Mouse (Mus musculus): ENCODE measurements at regions not wholly inside any gene's neighbourhood (a gene's known extent, or its start where the extent isn't known, plus 50 kb on each side); places are given as distances from the start of the nearest gene placed in this dataset.

DNA sequence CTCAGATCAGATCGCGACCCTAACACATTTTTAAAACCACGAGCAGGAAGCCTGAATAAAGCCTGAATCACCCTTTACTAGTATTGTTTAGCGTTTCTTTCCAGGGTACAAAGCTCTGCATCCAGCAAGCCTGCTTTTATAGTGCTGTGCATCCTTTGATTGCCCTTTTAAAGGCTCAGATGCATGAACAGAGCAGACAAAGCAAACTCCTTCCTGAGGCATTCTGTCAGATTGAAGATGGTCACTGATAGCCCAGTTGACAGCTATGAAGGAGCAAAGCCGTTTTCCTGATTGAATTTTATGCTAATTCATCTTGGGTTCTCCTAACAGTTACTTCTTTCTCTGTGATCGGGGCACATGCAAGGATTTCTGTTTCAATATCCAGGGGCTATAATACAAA lies 775.4 kb downstream of the Fam181b start:
- Histone ChIP-seq H3K9ac (ENCODE audit: control insufficient read depth, low read depth, low read length, poor library complexity, severe bottlenecking) (no peak overlapping the region), H3K36me3 (ENCODE audit: control insufficient read depth in 1 of 2, insufficient read depth in 2 of 2, low read length in 2 of 2) (no peaks in the 10 kb centered on the region), H3K4me1 (ENCODE audit: control insufficient read depth in 1 of 2, insufficient read depth in 2 of 2, low read length in 2 of 2) (no peaks in the 10 kb centered on the region), H3K9me3 (replicated peaks; ENCODE audit: insufficient read depth, low read length) (no peaks in the 10 kb centered on the region), H3K4me3 (ENCODE audit: control insufficient read depth in 1 of 2, insufficient read depth in 1 of 2, low read depth in 2 of 2, low read length in 2 of 2) (no peak overlapping the region), H3K27ac (ENCODE audit: control insufficient read depth, low read depth, low read length) (no peak overlapping the region), H3K27me3 (ENCODE audit: control insufficient read depth in 1 of 2, insufficient read depth in 2 of 2, low read length in 2 of 2) (no peaks in the 10 kb centered on the region), H3K79me2 (ENCODE audit: control insufficient read depth, insufficient read depth, low read length, poor library complexity) (no peaks in the 10 kb centered on the region)
- TF ChIP-seq RAD21 (IDR thresholded peaks at IDR 0.05; ENCODE audit: low read depth, low read length) (no peak), MYB (IDR thresholded peaks at IDR 0.05; ENCODE audit: low read depth, low read length) (no peak), ZKSCAN1 (IDR thresholded peaks at IDR 0.05; ENCODE audit: low read depth, low read length) (no peak), ZNF384 (IDR thresholded peaks at IDR 0.05; ENCODE audit: low read depth, low read length) (no peak), USF2 (IDR thresholded peaks at IDR 0.05; ENCODE audit: borderline replicate concordance in 1 of 2, insufficient read depth in 1 of 2, low read depth in 1 of 2, low read length in 2 of 2) (no peak), EP300 (IDR thresholded peaks at IDR 0.05; ENCODE audit: low read depth in 1 of 2, low read length in 2 of 2) (no peak), MEF2A (IDR thresholded peaks at IDR 0.05; ENCODE audit: extremely low read depth, insufficient replicate concordance, low read depth, low read length, poor library complexity, severe bottlenecking) (no peak), ZMIZ1 (IDR thresholded peaks at IDR 0.05; ENCODE audit: low read depth, low read length) (no peak), ETS1 (IDR thresholded peaks at IDR 0.05; ENCODE audit: low read depth, low read length) (no peak)
- DNase-seq (ENCODE audit: low read depth, low spot score), result no peak

DNA sequence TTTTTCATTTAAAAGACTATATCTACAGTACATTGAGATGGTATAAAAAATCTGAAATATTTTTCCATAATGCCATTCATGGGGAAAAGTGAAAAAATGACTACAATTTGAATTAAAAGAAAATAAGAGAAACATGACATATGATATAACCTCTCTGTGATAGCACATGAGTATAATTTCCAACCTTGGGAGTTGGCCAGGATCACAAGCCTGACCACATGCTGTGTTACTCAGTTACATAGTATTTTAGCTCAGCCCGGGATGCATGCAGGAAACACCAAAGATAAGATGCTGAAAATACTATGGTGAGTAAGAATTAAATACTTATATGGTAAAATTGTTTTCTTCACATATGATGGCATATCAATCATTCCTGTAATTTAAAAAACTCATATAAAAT lies 814.0 kb downstream of the Fam181b start:
- no peak for DNase-seq (ENCODE audit: low read depth, low spot score)
- TF ChIP-seq MXI1 (IDR thresholded peaks at IDR 0.05; ENCODE audit: low read depth, low read length) (no peak), NRF1 (IDR thresholded peaks at IDR 0.05; ENCODE audit: insufficient read depth, low read depth, low read length, poor library complexity, severe bottlenecking) (no peak), TBP (IDR thresholded peaks at IDR 0.05; ENCODE audit: low read depth, low read length) (no peak), CHD2 (IDR thresholded peaks at IDR 0.05; ENCODE audit: low read length) (no peak), USF2 (IDR thresholded peaks at IDR 0.05; ENCODE audit: borderline replicate concordance in 1 of 2, insufficient read depth in 1 of 2, low read depth in 1 of 2, low read length in 2 of 2) (no peak), ZMIZ1 (IDR thresholded peaks at IDR 0.05; ENCODE audit: low read depth, low read length) (no peak), GATA1 (IDR thresholded peaks at IDR 0.05; ENCODE audit: low read depth, low read length) (no peak), HCFC1 (IDR thresholded peaks at IDR 0.05; ENCODE audit: low read depth, low read length) (no peak), SIN3A (IDR thresholded peaks at IDR 0.05; ENCODE audit: low read length) (no peak), ELF1 (IDR thresholded peaks at IDR 0.05; ENCODE audit: low read depth, low read length) (no peak), POLR2A (IDR thresholded peaks at IDR 0.05; ENCODE audit: control insufficient read depth in 1 of 2, insufficient read depth in 1 of 2, low read depth in 1 of 2, low read length in 2 of 2, poor library complexity in 1 of 2) (no peak)
- no peaks in the 10 kb centered on the region for H3K9me3 ChIP-seq (replicated peaks; ENCODE audit: insufficient read depth, low read length)
- no peaks in the 10 kb centered on the region for H3K36me3 ChIP-seq (ENCODE audit: control insufficient read depth in 1 of 2, insufficient read depth in 2 of 2, low read length in 2 of 2)
- no peaks in the 10 kb centered on the region for H3K4me1 ChIP-seq (ENCODE audit: control insufficient read depth in 1 of 2, insufficient read depth in 2 of 2, low read length in 2 of 2)
- no peak overlapping the region for H3K9ac ChIP-seq (ENCODE audit: control insufficient read depth, low read depth, low read length, poor library complexity, severe bottlenecking)
- H3K27ac ChIP-seq (ENCODE audit: control insufficient read depth, low read depth, low read length), result no peak overlapping the region
- no peak overlapping the region for H3K4me3 ChIP-seq (ENCODE audit: control insufficient read depth in 1 of 2, insufficient read depth in 1 of 2, low read depth in 2 of 2, low read length in 2 of 2)
- no peaks in the 10 kb centered on the region for H3K27me3 ChIP-seq (ENCODE audit: control insufficient read depth in 1 of 2, insufficient read depth in 2 of 2, low read length in 2 of 2)
- no peaks in the 10 kb centered on the region for H3K79me2 ChIP-seq (ENCODE audit: control insufficient read depth, insufficient read depth, low read length, poor library complexity)

Data from MEL (cell line).